Mouse (Mus musculus): ENCODE results near the gene Lrig1. TPM values are rescaled to one million over a fixed set of nuclear protein-coding genes. Genes with fewer than 3 reads are reported as not detected.
"Not testable (repeated sequence)": the region's sequence is repeated elsewhere in the genome, so short reads cannot be mapped to it uniquely, and the experiment has no call there.

The Lrig1 gene
- total RNA-seq, 2 experiments from 2014 or later, result 27.2 to 27.7 TPM

DNA sequence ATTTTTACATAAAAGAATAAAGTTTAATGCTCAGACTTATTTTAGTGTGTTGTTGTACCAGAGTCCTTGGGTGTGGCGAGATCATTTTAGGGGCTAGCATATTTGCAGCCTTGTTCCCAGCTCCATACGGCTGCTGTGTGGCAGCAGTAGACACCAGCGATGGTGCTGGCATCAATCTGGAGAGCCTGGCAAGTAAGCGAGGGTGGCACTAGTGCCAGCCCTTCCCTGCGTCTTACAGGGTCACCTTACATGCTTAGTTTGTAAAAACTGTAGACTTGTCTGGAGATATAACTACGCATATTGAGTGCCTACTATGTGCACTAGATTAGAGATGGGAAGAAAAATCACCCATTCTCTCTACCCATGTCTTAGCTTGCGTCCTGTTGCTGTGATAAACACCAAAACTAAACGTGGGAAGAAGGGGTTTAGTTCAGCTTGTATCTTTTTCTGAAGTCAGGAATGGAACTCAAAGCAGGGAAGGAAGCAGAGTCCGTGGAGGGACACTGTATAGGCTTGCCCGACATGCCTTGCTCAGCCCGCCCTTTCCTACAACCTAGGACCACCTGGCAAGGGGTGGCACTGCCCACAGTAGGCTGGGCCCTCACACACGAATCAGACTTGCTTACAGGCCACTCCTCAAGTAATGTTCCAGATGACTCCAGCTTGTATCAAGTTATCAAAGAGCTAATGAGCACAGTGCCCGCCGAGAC, 103.8 kb downstream of the Lrig1 start:
- DNase-seq (ENCODE audit: low spot score in 2 of 2), result no peak
- intact Hi-C loops (cut with DNase I), result no loop called here

DNA sequence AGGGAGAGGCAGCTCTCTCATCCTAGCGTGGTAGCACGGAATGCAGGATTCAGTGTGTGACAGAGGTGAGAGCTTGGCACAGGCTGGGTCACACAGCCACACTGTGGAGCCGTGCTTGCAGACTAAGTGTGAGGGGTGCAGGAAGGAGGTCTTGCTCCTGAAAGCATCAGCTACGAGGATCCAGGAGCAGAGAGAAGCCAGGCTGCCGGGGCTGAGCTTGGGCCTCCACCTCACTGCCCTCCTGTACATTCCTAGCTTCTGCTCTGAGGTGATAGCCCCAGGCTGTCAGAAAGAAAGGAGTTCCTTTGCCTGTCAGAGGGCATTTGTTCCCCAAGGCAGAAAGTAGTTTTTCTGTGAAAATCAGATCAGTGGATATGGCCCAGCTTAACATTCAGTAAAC, 104.8 kb downstream of the Lrig1 start:
- intact Hi-C loops (cut with DNase I), result no loop called here
- DNase-seq (ENCODE audit: low spot score in 2 of 2), result no peak

DNA sequence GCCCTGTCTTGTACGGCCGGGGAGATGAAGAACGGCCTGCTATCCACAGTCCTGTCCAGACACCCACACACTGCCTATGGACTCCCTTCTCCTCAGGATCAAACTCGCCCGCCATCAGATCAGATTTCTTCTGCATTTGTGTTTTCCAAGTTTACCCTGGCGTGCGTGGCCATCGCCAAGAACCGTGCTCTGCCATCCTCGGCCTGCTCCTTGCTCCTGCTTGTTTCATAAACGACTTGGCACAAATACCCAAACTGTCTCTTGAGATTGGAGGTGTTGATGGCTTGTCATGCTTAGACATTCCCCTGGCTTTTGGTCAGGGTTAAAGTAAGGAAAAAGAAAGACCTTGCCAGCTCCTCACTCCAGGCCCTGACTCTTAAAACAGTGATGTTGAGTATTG, 105.2 kb downstream of the Lrig1 start:
- intact Hi-C loops (cut with DNase I), result no loop called here
- peak in 1 of 2 experiments; percentile 2 for DNase-seq (ENCODE audit: low spot score in 2 of 2)

DNA sequence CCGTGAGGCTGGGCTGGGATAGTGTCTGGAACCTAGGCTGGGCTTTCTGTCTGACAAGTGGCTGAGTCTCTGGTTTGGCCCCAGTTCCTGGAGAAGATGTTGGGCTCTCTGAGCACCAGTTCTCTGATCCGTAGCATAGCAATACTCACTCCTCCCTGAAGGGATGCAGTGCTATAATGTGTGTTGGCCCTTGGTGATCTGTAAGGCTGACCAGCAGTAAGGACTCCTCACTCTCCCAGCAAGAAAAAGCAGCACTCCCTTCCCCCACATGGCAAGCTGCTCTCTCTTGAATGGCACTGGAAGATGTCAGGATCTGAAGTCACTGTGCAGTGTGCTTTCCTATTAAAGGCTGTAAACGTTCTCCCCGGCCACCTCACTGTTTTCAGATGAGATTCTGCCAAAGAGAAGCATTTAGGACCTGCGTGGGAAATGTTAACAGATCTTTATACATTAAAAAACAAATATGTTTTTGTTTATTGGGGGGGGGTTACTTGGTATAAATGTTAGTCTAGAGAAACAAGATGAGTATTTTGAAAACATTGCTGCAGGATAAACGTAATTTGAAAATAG, 105.8 kb downstream of the Lrig1 start:
- intact Hi-C loops (cut with DNase I), result no loop called here

DNA sequence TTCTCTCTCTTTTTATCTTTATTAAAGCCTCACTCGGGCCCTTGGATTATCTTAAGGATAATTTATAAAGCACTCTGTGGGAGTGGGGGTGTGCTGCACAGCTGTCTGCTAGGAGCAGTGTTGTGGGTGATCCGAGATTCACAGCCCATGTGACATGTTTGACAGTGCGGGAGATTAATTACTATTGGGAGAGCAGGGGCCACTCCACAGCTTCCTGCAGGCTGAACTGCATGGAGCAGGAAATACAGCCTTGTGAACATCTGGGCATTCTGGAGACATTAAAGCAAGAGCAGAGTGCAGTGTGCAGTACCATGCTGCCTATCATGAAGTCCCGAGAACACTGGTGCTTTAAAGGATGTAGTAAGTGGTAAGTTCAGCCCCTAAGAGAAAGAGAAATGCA, 107.2 kb downstream of the Lrig1 start:
- intact Hi-C loops (cut with DNase I), result no loop called here
- peak in 1 of 2 experiments; percentile 2 for DNase-seq (ENCODE audit: low spot score in 2 of 2)

More for the DNA sequence above, 105.8 kb downstream of the Lrig1 start:
- DNase-seq (ENCODE audit: low spot score in 2 of 2), result peak in 1 of 2 experiments; percentile 2

DNA sequence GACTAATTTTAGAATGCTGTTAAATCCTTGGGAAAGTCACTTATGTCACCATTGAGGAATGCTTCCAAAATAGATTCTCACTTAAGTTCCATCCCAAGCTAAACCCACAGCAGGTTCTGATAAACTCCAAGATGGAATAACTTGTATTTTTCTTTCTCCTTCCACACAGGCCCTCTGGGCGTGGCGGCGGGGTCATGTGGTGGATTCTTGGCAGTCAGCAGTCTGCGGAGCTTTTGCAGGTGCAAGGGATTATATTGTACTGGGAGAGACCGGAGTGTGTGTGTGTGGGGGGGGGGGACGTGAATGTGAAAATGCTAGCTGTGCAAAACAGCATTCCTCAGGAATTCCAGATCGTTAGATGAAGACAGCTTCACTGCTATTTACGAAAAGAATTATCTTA, 107.7 kb downstream of the Lrig1 start:
- DNase-seq (ENCODE audit: low spot score in 2 of 2), result peak in 1 of 2 experiments; percentile 39
- intact Hi-C loops (cut with DNase I), result no loop called here

DNA sequence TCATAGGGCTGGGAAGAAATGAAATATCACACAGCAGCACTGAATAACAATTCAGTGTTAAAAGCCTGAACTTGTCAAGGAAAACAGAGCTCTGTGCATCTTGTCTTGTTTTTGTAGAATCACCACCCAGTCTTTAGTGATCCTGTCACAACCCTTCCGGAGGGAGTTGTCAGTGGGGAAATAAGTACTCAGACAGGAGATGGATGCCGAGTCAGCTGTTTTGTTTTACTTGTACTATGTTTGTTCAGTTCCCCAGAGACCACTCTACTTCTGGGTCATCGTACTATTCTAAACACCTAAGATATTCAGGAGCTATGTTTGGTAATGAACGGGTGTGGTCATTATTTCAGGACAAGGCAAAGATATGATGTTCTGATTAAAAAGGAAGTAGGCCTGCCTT, 111.6 kb downstream of the Lrig1 start:
- no peak for DNase-seq (ENCODE audit: low spot score in 2 of 2)
- intact Hi-C loops (cut with DNase I), result no loop called here

DNA sequence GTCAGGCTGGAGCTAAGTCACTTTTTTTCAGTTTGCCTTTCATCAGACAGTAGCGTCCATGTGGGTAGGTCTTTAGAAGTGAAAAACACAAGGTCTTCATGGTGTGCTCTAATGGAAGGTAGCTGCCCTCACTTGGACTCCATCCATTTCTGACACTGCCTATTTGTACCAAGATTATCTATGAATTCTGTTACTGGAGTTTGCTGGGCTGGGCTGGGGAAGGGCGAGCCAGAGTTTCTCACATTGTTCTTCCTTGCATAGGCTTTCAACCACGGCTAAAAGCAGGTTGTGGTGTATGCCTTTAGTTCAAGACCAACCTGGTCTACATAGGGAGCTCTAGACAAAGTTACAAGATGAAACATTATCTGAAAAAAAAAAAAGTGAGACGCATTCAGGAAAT, 115.0 kb downstream of the Lrig1 start:
- intact Hi-C loops (cut with DNase I), result no loop called here

DNA sequence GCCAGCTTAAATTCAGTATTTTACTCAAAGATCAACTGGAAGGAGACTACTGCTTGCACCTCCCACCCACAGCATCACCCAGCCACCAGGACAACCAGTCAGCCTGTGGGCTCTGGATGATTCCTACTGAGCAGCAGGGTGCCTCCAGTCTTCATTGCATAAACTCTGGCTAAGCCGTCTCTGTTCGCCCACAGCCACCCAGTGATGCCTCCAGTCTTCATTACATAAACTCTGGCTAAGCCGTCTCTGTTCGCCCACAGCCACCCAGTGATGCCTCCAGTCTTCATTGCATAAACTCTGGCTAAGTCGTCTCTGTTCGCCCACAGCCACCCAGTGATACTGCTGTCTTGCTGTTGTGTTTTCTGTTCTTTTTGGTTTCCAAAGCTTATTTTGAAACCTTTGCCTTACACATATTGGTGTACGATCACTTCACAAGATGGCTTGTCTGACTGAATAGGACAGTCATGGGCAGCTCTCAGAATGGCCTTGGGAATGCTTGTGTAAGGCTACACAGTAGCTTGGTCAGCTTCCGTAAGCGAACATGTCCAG, 115.7 kb downstream of the Lrig1 start:
- DNase-seq (ENCODE audit: low spot score in 2 of 2), result peak; percentile 49 to 58

More for the DNA sequence above, 115.0 kb downstream of the Lrig1 start:
- DNase-seq (ENCODE audit: low spot score in 2 of 2), result no peak

DNA sequence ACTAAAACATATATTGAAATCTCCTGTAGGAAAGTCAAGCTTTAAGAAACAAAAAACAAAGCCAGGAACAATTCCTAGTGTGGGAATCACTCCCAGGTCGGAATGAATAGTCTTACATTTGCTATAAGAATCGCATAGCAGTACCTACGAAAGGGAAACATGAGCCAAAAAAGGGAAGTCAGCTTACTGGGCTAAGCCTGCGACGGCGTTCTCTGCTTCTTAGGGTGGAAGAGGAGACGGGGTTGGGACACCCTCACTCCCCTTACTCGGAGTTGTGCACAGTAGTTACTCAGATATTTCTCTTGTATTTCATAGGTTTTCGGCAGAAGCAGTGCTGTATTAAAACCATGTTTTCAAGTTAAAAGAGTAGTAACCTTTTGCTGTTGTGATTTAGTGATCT, 117.9 kb downstream of the Lrig1 start:
- no peak for DNase-seq (ENCODE audit: low spot score in 2 of 2)

More for the DNA sequence above, 115.7 kb downstream of the Lrig1 start:
- intact Hi-C loops (cut with DNase I), result no loop called here

DNA sequence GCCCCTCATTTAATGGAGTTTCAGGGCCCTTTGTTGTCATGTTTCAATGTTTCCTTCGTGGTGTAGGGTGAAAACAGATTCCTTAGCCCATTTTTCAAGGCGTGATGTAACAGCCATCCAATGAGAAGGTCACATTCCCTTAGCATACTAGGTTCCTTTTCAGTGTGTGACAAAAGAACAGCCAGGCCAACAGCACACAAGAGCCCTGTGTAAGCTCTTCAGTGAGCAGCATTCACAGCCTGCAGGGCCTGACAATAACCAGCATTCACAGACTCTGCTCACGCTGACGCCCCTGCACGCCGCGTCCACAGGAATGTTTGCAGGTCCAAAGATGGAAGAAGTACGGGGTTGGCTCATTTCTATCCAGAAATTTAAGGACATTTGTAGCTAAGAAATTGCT, 122.0 kb downstream of the Lrig1 start:
- DNase-seq (ENCODE audit: low spot score in 2 of 2), result no peak
- intact Hi-C loops (cut with DNase I), result no loop called here

More for the DNA sequence above, 117.9 kb downstream of the Lrig1 start:
- intact Hi-C loops (cut with DNase I), result no loop called here

DNA sequence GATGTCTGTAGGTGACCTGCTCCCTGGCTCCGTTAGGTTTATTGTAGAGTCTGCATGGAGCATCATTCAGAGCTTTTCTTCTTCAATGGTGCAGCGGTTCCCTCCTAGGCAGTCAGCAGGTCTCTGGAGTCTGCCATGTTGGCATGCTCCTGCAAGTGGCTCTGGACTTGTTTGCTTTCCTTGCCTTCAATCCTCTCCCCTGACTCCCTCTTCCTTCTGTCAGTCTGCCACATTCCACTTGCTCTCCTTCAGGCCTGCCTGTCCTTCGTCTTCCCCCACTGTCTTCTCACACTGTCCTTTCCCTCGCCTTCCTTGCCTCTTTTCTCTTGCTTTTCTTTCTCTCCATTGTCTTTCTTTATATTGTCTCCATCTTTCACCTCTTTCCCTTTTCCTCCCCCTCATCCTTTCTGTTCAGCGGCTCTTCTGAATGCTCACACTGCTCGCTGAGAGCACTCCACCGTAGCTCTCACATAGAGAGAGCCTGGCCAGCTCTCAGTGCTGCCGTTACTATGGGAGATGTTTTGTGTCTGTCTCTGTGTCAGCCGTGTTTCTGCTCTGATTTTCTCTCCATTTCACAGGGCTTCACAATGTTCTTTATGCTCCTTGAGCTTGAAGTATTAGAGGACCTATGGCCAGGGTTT, 124.3 kb downstream of the Lrig1 start:
- DNase-seq (ENCODE audit: low spot score in 2 of 2), result no peak
- intact Hi-C loops (cut with DNase I), result no loop called here

DNA sequence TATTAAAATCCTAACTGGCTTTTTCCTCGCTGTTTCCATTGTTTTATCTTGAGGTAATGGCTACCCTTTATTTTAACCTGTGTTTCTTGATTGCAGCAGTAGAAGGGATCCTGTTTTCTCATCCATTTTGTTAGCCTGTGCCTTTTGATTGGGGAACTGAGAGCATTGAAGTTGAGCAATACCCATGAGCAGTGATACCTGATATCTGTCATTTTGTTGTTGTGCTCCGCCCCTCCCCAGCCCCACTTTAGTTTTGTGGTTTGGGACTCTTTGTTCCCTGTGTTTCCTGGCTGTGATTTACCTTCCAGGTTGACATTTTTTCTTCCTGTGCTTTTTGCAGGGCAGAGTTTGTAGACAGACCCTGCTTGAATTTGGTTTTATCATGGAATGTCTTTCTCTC, 131.9 kb downstream of the Lrig1 start:
- DNase-seq (ENCODE audit: low spot score in 2 of 2), result no peak
- intact Hi-C loops (cut with DNase I), result no loop called here

DNA sequence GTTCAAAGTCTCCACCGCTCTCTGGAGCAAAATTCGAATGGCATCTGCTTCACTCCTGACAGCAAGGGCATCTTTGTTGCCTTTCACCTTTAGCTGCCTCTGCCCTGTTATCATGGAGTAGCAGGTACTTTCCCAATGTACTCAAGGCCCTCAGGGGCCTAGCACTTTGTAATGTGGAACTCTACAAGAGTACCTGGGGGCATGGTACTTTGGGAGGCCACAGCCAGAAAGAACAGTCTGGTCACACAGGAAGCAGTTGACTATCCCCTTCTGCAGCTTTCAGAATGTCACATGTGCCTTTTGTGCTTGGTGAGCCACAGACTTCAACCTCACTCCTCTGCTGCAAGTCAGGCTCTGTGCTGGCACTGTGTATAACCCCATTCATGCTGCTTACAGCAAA, 134.2 kb downstream of the Lrig1 start:
- intact Hi-C loops (cut with DNase I), result no loop called here
- no peak for DNase-seq (ENCODE audit: low spot score in 2 of 2)

DNA sequence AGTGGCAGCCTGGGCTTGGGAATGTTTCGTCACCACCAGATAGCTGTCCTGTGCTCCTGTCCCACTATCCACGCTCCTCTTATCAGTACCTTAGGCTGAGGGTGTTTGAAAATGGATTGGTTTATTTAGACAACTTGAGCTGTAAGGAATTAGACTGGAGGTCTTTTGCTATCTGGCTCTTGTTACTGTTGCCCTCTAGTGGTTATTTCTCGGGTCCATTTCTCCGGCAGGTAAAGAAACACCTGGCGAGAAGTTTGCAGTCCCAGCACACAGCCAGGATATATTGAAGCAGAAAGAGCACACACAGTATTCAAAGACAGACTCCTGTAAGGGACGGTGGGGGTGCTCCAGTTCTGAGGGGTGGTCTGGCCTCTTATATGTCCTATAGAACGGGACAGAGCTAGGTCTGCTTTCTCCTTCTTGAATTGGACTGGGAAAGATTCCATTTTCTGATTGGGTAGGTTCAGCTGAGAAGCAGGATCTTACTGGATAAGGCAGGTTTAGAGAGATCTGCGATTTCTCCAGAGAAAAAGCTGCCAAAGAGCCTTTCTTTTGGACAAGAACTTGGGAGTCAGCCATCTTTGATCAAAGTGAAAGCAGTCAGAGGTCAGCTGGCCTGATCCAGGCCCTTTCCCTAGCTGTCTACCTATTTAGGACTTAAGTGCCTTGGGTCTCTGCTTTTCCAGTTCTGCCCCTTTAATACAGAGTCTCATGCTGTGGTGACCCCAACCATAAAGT, 136.6 kb downstream of the Lrig1 start:
- no peak for DNase-seq (ENCODE audit: low spot score in 2 of 2)

DNA sequence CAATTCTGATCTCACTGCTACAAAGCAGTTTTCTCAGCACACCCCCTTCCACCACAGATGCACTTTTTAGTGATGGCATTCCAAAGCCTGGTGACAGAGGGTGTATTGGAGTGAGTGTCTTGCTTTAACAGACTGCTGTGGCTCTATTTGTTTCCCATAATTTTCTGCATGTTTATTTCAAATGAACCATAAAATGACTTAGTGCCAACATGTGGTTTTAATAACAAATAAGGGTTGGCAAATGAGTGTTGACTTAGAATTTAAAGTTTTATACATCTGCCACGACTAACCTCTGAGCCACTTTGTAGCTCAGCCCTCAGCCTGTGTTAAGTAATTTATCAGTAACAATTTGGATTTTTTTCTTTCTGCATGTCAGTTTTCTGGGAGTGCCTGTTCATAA, 138.6 kb downstream of the Lrig1 start:
- DNase-seq (ENCODE audit: low spot score in 2 of 2), result no peak
- intact Hi-C loops (cut with DNase I), result no loop called here

More for the DNA sequence above, 136.6 kb downstream of the Lrig1 start:
- intact Hi-C loops (cut with DNase I), result no loop called here

DNA sequence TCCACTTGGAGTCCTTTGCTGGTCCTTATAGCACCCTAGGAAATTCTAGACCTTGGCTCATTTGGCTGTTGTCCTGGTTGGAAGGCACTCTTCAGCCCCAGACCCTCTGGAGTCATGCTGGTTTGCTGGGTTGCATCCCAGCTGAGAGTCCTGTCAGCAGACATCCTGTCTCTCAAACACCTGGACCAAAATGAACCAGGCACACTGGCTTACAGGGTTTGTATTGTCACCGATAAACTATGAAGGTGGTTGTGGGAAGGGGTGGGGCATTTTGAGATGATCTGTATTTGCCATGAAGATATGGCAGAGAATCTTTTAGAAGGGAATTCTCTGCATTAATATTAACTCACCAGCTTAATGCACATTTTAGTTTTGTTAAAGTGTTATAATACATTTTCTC, 139.1 kb downstream of the Lrig1 start:
- intact Hi-C loops (cut with DNase I), result no loop called here
- DNase-seq (ENCODE audit: low spot score in 2 of 2), result no peak

DNA sequence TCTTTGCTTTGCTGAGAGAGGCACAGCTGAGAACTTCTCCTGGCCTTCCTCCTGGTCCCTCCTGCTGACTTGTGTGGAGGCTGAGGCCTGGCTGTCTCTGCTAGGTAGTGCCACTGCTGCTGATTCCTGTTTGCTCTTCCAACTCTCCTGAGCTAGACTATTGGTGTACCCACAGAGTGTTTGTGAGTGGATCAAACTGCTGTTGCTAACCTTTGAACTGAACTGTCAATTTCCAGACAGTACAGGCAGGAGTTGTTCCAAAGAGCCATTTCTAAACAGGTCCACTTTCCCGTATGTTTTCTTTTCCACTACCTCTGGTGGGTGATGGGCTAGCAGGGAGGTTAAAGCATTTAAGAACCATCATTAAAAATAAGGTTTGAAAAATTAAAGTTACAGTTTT, 141.4 kb downstream of the Lrig1 start:
- DNase-seq (ENCODE audit: low spot score in 2 of 2); intact Hi-C loops (cut with DNase I): not testable (repeated sequence)
